Mouse (Mus musculus) testis, adult 10 weeks (tissue): ENCODE measurements around the gene Rfesd. TPM values are rescaled to one million over a fixed set of nuclear protein-coding genes. Genes with fewer than 3 reads are reported as not detected.

Experiments used
- polyA plus RNA-seq: library from polyadenylated mRNA; stranded (reverse); fragments of 350-450 nt; fragmentation: Illumina TruSeq; extraction: RNeasy Lipid Tissue Mini Kit (QIAGEN cat#74804); gene quantifications from one replicate; pipeline ENCODE4 v1.2.3, GENCODE M21; 2014; ENCODE audit warnings: low read depth, low replicate concordance

The Rfesd gene
- 128 TPM for polyA plus RNA-seq

GRCm38 (mm10) chr13:76017974-76018843 lies at the start of gene Rfesd:
TSS of gene Rfesd (minus strand) at chr13:76018719.

GRCm38 (mm10) chr13:76056896-76057266 lies 38.4 kb upstream of the Rfesd start, which contains the start of gene Gpr150:
TSS of gene Gpr150 (minus strand) at chr13:76056996.

DNA sequence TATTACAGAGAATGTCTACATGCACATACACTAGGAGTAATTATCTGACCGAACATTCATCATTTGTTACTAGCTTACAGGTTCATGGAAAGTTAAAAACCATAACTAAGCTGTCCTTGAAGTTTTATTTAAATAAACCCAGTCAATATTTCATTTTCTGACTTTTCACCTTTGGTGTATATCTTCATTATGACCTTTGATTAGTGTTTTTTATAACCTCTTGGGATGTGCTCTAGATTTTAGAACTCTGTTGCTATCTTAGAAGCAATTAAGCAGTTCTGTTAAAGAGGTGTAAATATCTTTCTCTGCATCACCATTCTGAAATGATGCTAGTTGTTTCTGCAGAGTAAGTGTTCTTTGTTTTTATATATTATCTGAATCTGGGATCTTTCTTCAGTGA lies 51.7 kb downstream of the Rfesd start, which contains the start of gene Spata9:
TSS of gene Spata9 (plus strand) at position 301 of the 400 bp plus-strand sequence.

Other genes with a start within 250 kb of the Rfesd start
- 4.1 TPM for gene Glrx, start 178.9 kb downstream of the Rfesd start, polyA plus RNA-seq
- gene Rhobtb3, start 74.8 kb downstream of the Rfesd start, polyA plus RNA-seq = 30.7 TPM
- gene Spata9, start 51.6 kb downstream of the Rfesd start, polyA plus RNA-seq = 294 TPM
- not detected for gene Gpr150, start 38.3 kb upstream of the Rfesd start, polyA plus RNA-seq
- gene Arsk, start 79.9 kb upstream of the Rfesd start, polyA plus RNA-seq = 19.8 TPM
- 17.0 TPM for gene Ttc37, start 80.0 kb upstream of the Rfesd start, polyA plus RNA-seq